Mouse (Mus musculus): ENCODE results near the gene Galnt11.

DNA sequence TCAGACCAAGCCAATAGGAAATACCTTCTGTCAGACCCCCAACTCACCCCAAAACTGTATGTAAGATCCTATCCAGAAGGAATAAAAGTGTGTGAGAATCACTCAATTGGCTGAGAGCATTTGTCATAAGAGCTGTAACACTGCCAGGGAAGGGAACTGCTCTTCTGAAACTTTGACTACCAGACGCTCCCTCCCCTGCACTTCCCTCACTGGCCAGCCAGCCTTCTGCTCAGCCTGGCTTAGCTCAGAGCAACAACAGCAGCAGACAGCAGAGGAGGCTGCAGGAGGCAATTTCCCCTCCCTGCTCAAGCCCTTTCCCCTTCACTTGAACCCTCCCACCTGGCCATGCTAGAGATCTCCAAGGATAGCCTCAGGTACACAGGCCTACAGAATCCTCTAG lies 9.8 kb upstream of the Galnt11 start:
- TF ChIP-seq POLR2A (IDR thresholded peaks at IDR 0.05; ENCODE audit: insufficient read length, low read depth) = no peak
- no peak for TF ChIP-seq E2F4 (IDR thresholded peaks at IDR 0.05; ENCODE audit: insufficient read depth)
- TF ChIP-seq USF1 (IDR thresholded peaks at IDR 0.05; ENCODE audit: low read depth) = no peak
- no peak for TF ChIP-seq MYOD1 (IDR thresholded peaks at IDR 0.05; ENCODE audit: control insufficient read depth in 1 of 3, insufficient read length in 2 of 3, low read depth in 2 of 3)
- no peak for TF ChIP-seq TCF12 (IDR thresholded peaks at IDR 0.05; ENCODE audit: insufficient read depth, poor library complexity, severe bottlenecking)
- TF ChIP-seq MYOG (IDR thresholded peaks at IDR 0.05; ENCODE audit: control insufficient read depth in 1 of 3, insufficient read depth in 1 of 3, insufficient read length in 2 of 3, low read depth in 2 of 3) = no peak
